Mouse (Mus musculus) CH12.LX (cell line): ENCODE measurements at regions not wholly inside any gene's neighbourhood (a gene's known extent, or its start where the extent isn't known, plus 50 kb on each side); places are given as distances from the start of the nearest gene placed in this dataset.

ENCODE experiments used
- DNase-seq: peaks from one replicate; pipeline ENCODE4 v3.0.0-alpha.2; 2013; ENCODE audit errors: extremely low read depth
- H3K27ac ChIP-seq: 2 replicates; pipeline ENCODE4 v1.5.1; 2012; ENCODE audit warnings: low read depth, mild to moderate bottlenecking, control low read depth, moderate library complexity; ENCODE audit not compliant: insufficient read depth
- H3K27me3 ChIP-seq: replicated peaks from 2 replicates; pipeline ENCODE3; 2012; ENCODE audit warnings: inconsistent platforms
- H3K36me3 ChIP-seq, 2 experiments: replicated peaks in 1 of 2; 2 replicates each; pipeline versions ENCODE3 to v1.6.1; 2012; ENCODE audit warnings: inconsistent platforms in 1 of 2, low read length in 1 of 2, mild to moderate bottlenecking in 1 of 2, mixed read lengths in 1 of 2, moderate library complexity in 1 of 2; ENCODE audit not compliant: control insufficient read depth in 1 of 2, insufficient read depth in 1 of 2
- H3K4me1 ChIP-seq, 2 experiments: 2 replicates each; pipeline ENCODE4 v1.6.1; 2012; ENCODE audit warnings: inconsistent platforms in 1 of 2, moderate library complexity in 1 of 2; ENCODE audit not compliant: insufficient read depth in 2 of 2, control insufficient read depth in 1 of 2
- H3K4me2 ChIP-seq: 2 replicates; pipeline ENCODE4 v1.6.1; 2012; ENCODE audit warnings: low read depth, mild to moderate bottlenecking, control low read depth; ENCODE audit not compliant: poor library complexity, insufficient read depth, severe bottlenecking
- H3K4me3 ChIP-seq, 3 experiments: fragments of 150-350 bp in 1 of 3; sonication (generic) in 1 of 3; replicated peaks in 1 of 3; 2 replicates each; pipeline versions ENCODE3 to v1.5.1; 2011 to 2012; ENCODE audit warnings: low read depth in 2 of 3, low read length in 2 of 3, mild to moderate bottlenecking in 2 of 3, moderate library complexity in 2 of 3, control low read depth in 1 of 3, improper control_type of control experiment in 1 of 3, inconsistent platforms in 1 of 3, mixed read lengths in 1 of 3; ENCODE audit not compliant: poor library complexity in 1 of 3
- H3K79me2 ChIP-seq: replicated peaks from 2 replicates; pipeline ENCODE4 v1.6.1; 2012; ENCODE audit warnings: mild to moderate bottlenecking, moderate library complexity; ENCODE audit not compliant: control insufficient read depth, poor library complexity, insufficient read depth, severe bottlenecking; ENCODE audit errors: extremely low read depth
- H3K9ac ChIP-seq: 2 replicates; pipeline ENCODE4 v1.6.1; 2012; ENCODE audit warnings: low read depth, mild to moderate bottlenecking, control low read depth, moderate library complexity; ENCODE audit not compliant: insufficient read depth
- H3K9me3 ChIP-seq: replicated peaks from 2 replicates; pipeline ENCODE3; 2012; ENCODE audit warnings: low read length, inconsistent platforms, mixed read lengths
- CHD1 ChIP-seq: IDR thresholded peaks from 2 replicates; pipeline ENCODE4 v1.6.1; 2012; ENCODE audit warnings: low read depth, low read length, improper control_type of control experiment, inconsistent platforms
- CHD2 ChIP-seq: IDR thresholded peaks from 2 replicates; pipeline ENCODE4 v1.6.1; 2011; ENCODE audit warnings: low read length, improper control_type of control experiment
- CTCF ChIP-seq, 2 experiments: IDR thresholded peaks in 1 of 2; conservative IDR thresholded peaks in 1 of 2; 2 replicates each; pipeline ENCODE4 v1.5.1; 2011 to 2012; ENCODE audit warnings: low read depth in 2 of 2, low read length in 2 of 2, improper control_type of control experiment in 1 of 2, inconsistent platforms in 1 of 2, mild to moderate bottlenecking in 1 of 2, moderate library complexity in 1 of 2
- E2F4 ChIP-seq: IDR thresholded peaks from 2 replicates; pipeline ENCODE4 v1.6.1; 2011; ENCODE audit warnings: low read depth, low read length, improper control_type of control experiment; ENCODE audit not compliant: insufficient replicate concordance
- ELF1 ChIP-seq: IDR thresholded peaks from 2 replicates; pipeline ENCODE4 v1.6.1; 2014; ENCODE audit warnings: low read depth, mild to moderate bottlenecking, inconsistent platforms, low read length, improper control_type of control experiment
- ETS1 ChIP-seq: conservative IDR thresholded peaks from 2 replicates; pipeline ENCODE4 v1.6.1; 2012; ENCODE audit warnings: low read depth, mild to moderate bottlenecking, inconsistent platforms, low read length, improper control_type of control experiment, moderate library complexity
- HCFC1 ChIP-seq: IDR thresholded peaks from 2 replicates; pipeline ENCODE4 v1.6.1; 2012; ENCODE audit warnings: low read depth, mild to moderate bottlenecking, inconsistent platforms, low read length, improper control_type of control experiment
- IRF4 ChIP-seq: IDR thresholded peaks from 2 replicates; pipeline ENCODE4 v1.6.1; 2014; ENCODE audit warnings: low read depth, mild to moderate bottlenecking, inconsistent platforms, low read length, improper control_type of control experiment
- JUN ChIP-seq: IDR thresholded peaks from 2 replicates; pipeline ENCODE4 v1.6.1; 2011; ENCODE audit warnings: low read depth, mild to moderate bottlenecking, low read length, improper control_type of control experiment, moderate library complexity; ENCODE audit not compliant: insufficient read depth
- MAX ChIP-seq: IDR thresholded peaks from 2 replicates; pipeline ENCODE4 v1.6.1; 2011; ENCODE audit warnings: low read length, improper control_type of control experiment
- MAZ ChIP-seq: IDR thresholded peaks from 2 replicates; pipeline ENCODE4 v1.6.1; 2012; ENCODE audit warnings: low read depth, mild to moderate bottlenecking, inconsistent platforms, low read length, improper control_type of control experiment, moderate library complexity
- MXI1 ChIP-seq: IDR thresholded peaks from 2 replicates; pipeline ENCODE4 v1.6.1; 2011; ENCODE audit warnings: mild to moderate bottlenecking, low read depth, low read length, improper control_type of control experiment
- MYC ChIP-seq: IDR thresholded peaks from 2 replicates; pipeline ENCODE4 v1.6.1; 2011; ENCODE audit warnings: low read depth, mild to moderate bottlenecking, improper control_type of control experiment, low read length
- POLR2AphosphoS2 ChIP-seq: IDR thresholded peaks from 2 replicates; pipeline ENCODE4 v1.6.1; 2011; ENCODE audit warnings: low read depth, low read length, improper control_type of control experiment
- RAD21 ChIP-seq: IDR thresholded peaks from 2 replicates; pipeline ENCODE4 v1.6.1; 2011; ENCODE audit warnings: low read depth, mild to moderate bottlenecking, low read length, improper control_type of control experiment, moderate library complexity
- SMC3 ChIP-seq: IDR thresholded peaks from 2 replicates; pipeline ENCODE4 v1.6.1; 2011; ENCODE audit warnings: low read depth, low read length, improper control_type of control experiment
- TCF12 ChIP-seq: IDR thresholded peaks from 2 replicates; pipeline ENCODE4 v1.6.1; 2014; ENCODE audit warnings: low read depth, mild to moderate bottlenecking, inconsistent platforms, low read length, improper control_type of control experiment
- USF1 ChIP-seq: IDR thresholded peaks from 2 replicates; pipeline ENCODE4 v1.6.1; 2014; ENCODE audit warnings: low read depth, mild to moderate bottlenecking, inconsistent platforms, low read length, improper control_type of control experiment
- USF2 ChIP-seq: conservative IDR thresholded peaks from 2 replicates; pipeline ENCODE4 v1.6.1; 2011; ENCODE audit warnings: low read depth, low read length, improper control_type of control experiment
- ZC3H11A ChIP-seq: IDR thresholded peaks from 2 replicates; pipeline ENCODE4 v1.6.1; 2012; ENCODE audit warnings: low read depth, mild to moderate bottlenecking, inconsistent platforms, low read length, improper control_type of control experiment
- ZMIZ1 ChIP-seq: IDR thresholded peaks from 2 replicates; pipeline ENCODE4 v1.6.1; 2012; ENCODE audit warnings: low read depth, mild to moderate bottlenecking, inconsistent platforms, low read length, improper control_type of control experiment
- ZNF384 ChIP-seq: IDR thresholded peaks from 2 replicates; pipeline ENCODE4 v1.6.1; 2012; ENCODE audit warnings: low read depth, low read length, improper control_type of control experiment, inconsistent platforms
- dilution Hi-C: fragments of 300-500 bp; cut with MboI; formaldehyde crosslinking; loops from 2 replicates; pipeline ENCODE4 v1.14.3; 2020; ENCODE audit warnings: low sequenced_read_pairs; ENCODE audit not compliant: extremely low pct_unique_long_range_greater_than_20kb, extremely low pct_ligation_motif_present
- in situ Hi-C: fragments of 300-500 bp; cut with MboI; formaldehyde crosslinking; loops from 3 replicates; pipeline ENCODE4 v1.14.3; 2019; ENCODE audit warnings: low sequenced_read_pairs, low pct_ligation_motif_present, low pct_unique_long_range_greater_than_20kb, mixed read lengths

GRCm38 (mm10) chr9:61753795-61754194 lies 160.5 kb downstream of the Rplp1 start:
- no peaks in the 10 kb centered on the region for H3K27me3 ChIP-seq
- H3K36me3 ChIP-seq = no peaks in the 10 kb centered on the region
- dilution Hi-C loops = no loop called here
- no peak overlapping the region for H3K27ac ChIP-seq
- H3K9me3 ChIP-seq = peaks cover 7% of the 10 kb centered on the region
- H3K9ac ChIP-seq = no peak overlapping the region
- H3K4me3 ChIP-seq = no peak overlapping the region
- TF ChIP-seq CHD2 (peak; percentile 16; the same call in 1 of the 2 replicates), TCF12 (no peak), RAD21 (no peak)
- TF ChIP-seq, all 38 proteins: peak for 1
- no peak overlapping the region; the same call in 1 of the 2 replicates for H3K4me2 ChIP-seq
- H3K4me1 ChIP-seq = peaks cover 6 to 24% of the 10 kb centered on the region in 2 experiments
- no peak for DNase-seq
- no peaks in the 10 kb centered on the region for H3K79me2 ChIP-seq
- in situ Hi-C loops = no loop called here

DNA sequence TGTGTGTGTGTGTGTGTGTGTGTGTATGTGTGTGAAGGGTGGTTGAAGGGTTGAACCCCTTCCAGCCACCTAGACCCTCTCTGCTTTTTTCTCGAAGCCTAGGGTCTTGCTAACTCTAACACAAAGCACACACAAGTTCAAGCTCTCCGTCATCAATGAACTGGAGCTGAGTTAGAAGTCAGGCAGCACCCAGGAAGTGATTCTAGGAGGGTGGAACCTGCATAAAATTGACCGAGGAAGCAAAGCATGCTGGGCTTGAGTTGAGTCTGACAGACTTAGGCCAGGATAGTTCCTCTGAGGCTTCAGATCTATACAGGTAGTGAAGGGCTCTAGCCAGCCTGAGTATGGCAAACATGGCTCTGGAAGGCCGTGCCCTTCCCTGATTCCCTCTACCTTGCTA lies 165.1 kb downstream of the Rplp1 start:
- no peak overlapping the region for H3K27ac ChIP-seq
- in situ Hi-C loops = no loop called here
- H3K36me3 ChIP-seq = no peaks in the 10 kb centered on the region
- DNase-seq = no peak
- TF ChIP-seq SMC3 = no peak
- TF ChIP-seq ZNF384 = no peak
- no peak for TF ChIP-seq POLR2AphosphoS2
- TF ChIP-seq IRF4 = no peak
- no peak for TF ChIP-seq MAX
- no peak for TF ChIP-seq CHD1
- no peak for TF ChIP-seq JUN
- TF ChIP-seq MYC = no peak
- no peak for TF ChIP-seq USF2
- TF ChIP-seq HCFC1 = no peak
- no peak for TF ChIP-seq USF1
- no peak for TF ChIP-seq MAZ
- TF ChIP-seq ZMIZ1 = no peak
- no peak for TF ChIP-seq ELF1
- no peak for TF ChIP-seq MXI1
- TF ChIP-seq ETS1 = no peak
- TF ChIP-seq CTCF (conservative IDR thresholded peaks at IDR 0.05 in 1 of 2, IDR thresholded peaks at IDR 0.05 in 1 of 2; ENCODE audit: low read depth in 2 of 2, low read length in 2 of 2) = no peak
- no peak for TF ChIP-seq E2F4
- no peak for TF ChIP-seq RAD21
- TF ChIP-seq ZC3H11A = no peak
- TF ChIP-seq, all 38 proteins: peak for 0
- Histone ChIP-seq H3K4me2 (no peak overlapping the region), H3K4me1 (peaks cover 19 to 37% of the 10 kb centered on the region in 2 experiments), H3K4me3 (no peak overlapping the region), H3K9ac (no peak overlapping the region), H3K9me3 (peaks cover 7% of the 10 kb centered on the region), H3K79me2 (no peaks in the 10 kb centered on the region), H3K27me3 (no peaks in the 10 kb centered on the region)
- dilution Hi-C loops = no loop called here
